Mouse (Mus musculus): ENCODE results near the gene Atp5f1. TPM values are rescaled to one million over a fixed set of nuclear protein-coding genes. Genes with fewer than 3 reads are reported as not detected.
A peak's percentile ranks its signal among the peaks of the same experiment; 100 is the strongest.

Gene Atp5f1
- total and polyA plus RNA-seq, 3 experiments: 313 to 344 TPM; not detected in 1

DNA sequence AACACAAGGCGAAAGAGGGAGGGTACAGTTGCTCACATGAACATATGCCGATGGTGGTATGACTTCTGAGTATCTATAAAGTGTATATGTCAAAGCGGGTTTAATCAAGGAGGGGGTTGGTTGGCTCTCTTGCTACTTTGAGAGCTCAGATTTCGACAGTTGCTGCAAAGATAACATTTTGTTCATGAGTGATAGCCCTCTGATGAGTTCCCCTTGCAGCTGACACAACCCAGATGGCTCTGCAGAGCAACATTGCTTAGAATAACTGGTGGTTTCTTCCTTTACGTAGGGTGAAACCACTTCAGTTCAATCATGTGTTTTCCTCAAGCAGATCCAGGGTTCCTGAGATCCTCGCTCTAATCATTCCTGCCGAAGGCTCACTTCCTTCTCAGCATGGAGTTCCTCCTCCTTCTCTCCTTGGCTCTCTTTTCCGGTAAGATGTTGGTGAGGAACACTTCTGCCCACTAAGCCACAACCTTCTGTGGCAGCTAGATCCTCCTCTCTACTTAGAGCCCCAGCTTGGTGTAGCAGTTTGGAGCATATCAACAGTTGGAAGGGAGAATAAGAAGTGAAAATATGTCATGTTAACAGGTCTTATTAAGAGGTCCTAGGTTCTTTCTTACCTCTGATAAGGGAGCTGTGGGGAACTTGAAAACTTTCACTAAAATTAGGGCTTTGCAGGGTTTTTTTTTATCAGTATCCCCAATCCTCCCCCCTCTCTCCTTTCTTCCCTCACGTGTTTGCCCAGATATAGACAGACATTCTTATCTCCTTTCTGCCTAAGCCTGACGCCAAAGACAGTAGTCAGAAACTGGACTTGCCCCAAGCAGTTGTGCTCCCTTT, 45.8 kb downstream of the Atp5f1 start:
- peak overlapping the region; percentile 5 to 10; a peak in 3 of 4 replicates for H3K4me3 ChIP-seq (ENCODE audit: control insufficient read depth in 1 of 2, insufficient read depth in 1 of 2, low read depth in 2 of 2, low read length in 2 of 2)
- H3K9ac ChIP-seq (ENCODE audit: control insufficient read depth, low read depth, low read length, poor library complexity, severe bottlenecking): peak overlapping the region; percentile 3; the same call in 1 of the 2 replicates
- DNase-seq (ENCODE audit: low read depth, low spot score): peak; percentile 81
- H3K4me1 ChIP-seq (ENCODE audit: control insufficient read depth in 1 of 2, insufficient read depth in 2 of 2, low read length in 2 of 2): peaks cover 37 to 55% of the 10 kb centered on the region in 2 experiments
- no peaks in the 10 kb centered on the region for H3K27me3 ChIP-seq (ENCODE audit: control insufficient read depth in 1 of 2, insufficient read depth in 2 of 2, low read length in 2 of 2)
- H3K36me3 ChIP-seq (ENCODE audit: control insufficient read depth in 1 of 2, insufficient read depth in 2 of 2, low read length in 2 of 2): peaks cover 0 to 56% of the 10 kb centered on the region in 2 experiments; a peak in 2 of 4 replicates
- peak overlapping the region; percentile 92 for H3K27ac ChIP-seq (ENCODE audit: control insufficient read depth, low read depth, low read length)
- H3K9me3 ChIP-seq (replicated peaks; ENCODE audit: insufficient read depth, low read length): no peaks in the 10 kb centered on the region
- H3K79me2 ChIP-seq (ENCODE audit: control insufficient read depth, insufficient read depth, low read length, poor library complexity): no peaks in the 10 kb centered on the region
- TF ChIP-seq ZC3H11A (IDR thresholded peaks at IDR 0.05; ENCODE audit: low read depth, low read length) (no peak), ZNF384 (IDR thresholded peaks at IDR 0.05; ENCODE audit: low read depth, low read length) (peak; percentile 90), TCF12 (IDR thresholded peaks at IDR 0.05; ENCODE audit: low read depth, low read length) (peak; percentile 97), MAFK (IDR thresholded peaks at IDR 0.05; ENCODE audit: borderline replicate concordance, low read depth, low read length) (peak; percentile 66; the same call in 1 of the 2 replicates), CTCF (IDR thresholded peaks at IDR 0.05 in 2 of 3, conservative IDR thresholded peaks at IDR 0.05 in 1 of 3; ENCODE audit: control insufficient read depth in 1 of 3, insufficient read depth in 1 of 3, low read depth in 2 of 3, low read length in 3 of 3, poor library complexity in 1 of 3, severe bottlenecking in 1 of 3) (no peak), TBP (IDR thresholded peaks at IDR 0.05; ENCODE audit: low read depth, low read length) (no peak), BHLHE40 (IDR thresholded peaks at IDR 0.05; ENCODE audit: borderline replicate concordance, low read depth, low read length) (peak; percentile 100), CHD2 (IDR thresholded peaks at IDR 0.05; ENCODE audit: low read length) (peak; percentile 9; the same call in 1 of the 2 replicates), NELFE (IDR thresholded peaks at IDR 0.05; ENCODE audit: low read depth, low read length) (no peak), ETS1 (IDR thresholded peaks at IDR 0.05; ENCODE audit: low read depth, low read length) (peak; percentile 98), ZKSCAN1 (IDR thresholded peaks at IDR 0.05; ENCODE audit: low read depth, low read length) (no peak), USF1 (IDR thresholded peaks at IDR 0.05; ENCODE audit: low read depth, low read length) (peak; percentile 88), E2F4 (IDR thresholded peaks at IDR 0.05; ENCODE audit: borderline replicate concordance, low read depth, low read length) (no peak), MAX (IDR thresholded peaks at IDR 0.05; ENCODE audit: low read length) (peak; percentile 68), ELF1 (IDR thresholded peaks at IDR 0.05; ENCODE audit: low read depth, low read length) (no peak), MXI1 (IDR thresholded peaks at IDR 0.05; ENCODE audit: low read depth, low read length) (peak; percentile 84), POLR2AphosphoS5 (IDR thresholded peaks at IDR 0.05; ENCODE audit: borderline replicate concordance, low read depth, low read length) (no peak), KAT2A (conservative IDR thresholded peaks at IDR 0.05; ENCODE audit: low read depth, low read length) (peak; percentile 44; the same call in 1 of the 2 replicates), POLR2A (IDR thresholded peaks at IDR 0.05; ENCODE audit: control insufficient read depth in 1 of 2, insufficient read depth in 1 of 2, low read depth in 1 of 2, low read length in 2 of 2, poor library complexity in 1 of 2) (no peak), SMC3 (IDR thresholded peaks at IDR 0.05; ENCODE audit: low read depth, low read length) (no peak), GABPA (IDR thresholded peaks at IDR 0.05; ENCODE audit: low read depth, low read length) (no peak), USF2 (IDR thresholded peaks at IDR 0.05; ENCODE audit: borderline replicate concordance in 1 of 2, insufficient read depth in 1 of 2, low read depth in 1 of 2, low read length in 2 of 2) (peak in 1 of 2 experiments; percentile 45; a peak in 1 of 4 replicates), SIN3A (IDR thresholded peaks at IDR 0.05; ENCODE audit: low read length) (peak; percentile 86), EP300 (IDR thresholded peaks at IDR 0.05; ENCODE audit: low read depth in 1 of 2, low read length in 2 of 2) (peak; percentile 92 to 93), JUND (IDR thresholded peaks at IDR 0.05; ENCODE audit: low read depth, low read length) (no peak), MAZ (IDR thresholded peaks at IDR 0.05; ENCODE audit: low read depth, low read length) (0 out of 2 replicates have a peak, but pooled peaks have one; percentile 40), NRF1 (IDR thresholded peaks at IDR 0.05; ENCODE audit: insufficient read depth, low read depth, low read length, poor library complexity, severe bottlenecking) (no peak), POLR2AphosphoS2 (IDR thresholded peaks at IDR 0.05; ENCODE audit: low read length) (no peak), RCOR1 (IDR thresholded peaks at IDR 0.05; ENCODE audit: low read depth, low read length) (peak; percentile 96), RAD21 (IDR thresholded peaks at IDR 0.05; ENCODE audit: low read depth, low read length) (no peak), MEF2A (IDR thresholded peaks at IDR 0.05; ENCODE audit: extremely low read depth, insufficient replicate concordance, low read depth, low read length, poor library complexity, severe bottlenecking) (peak; percentile 83; the same call in 1 of the 2 replicates), HCFC1 (IDR thresholded peaks at IDR 0.05; ENCODE audit: low read depth, low read length) (0 out of 2 replicates have a peak, but pooled peaks have one; percentile 35), MYC (IDR thresholded peaks at IDR 0.05; ENCODE audit: low read depth, low read length) (peak; percentile 63; the same call in 1 of the 2 replicates), CHD1 (IDR thresholded peaks at IDR 0.05; ENCODE audit: low read depth, low read length) (no peak), TAL1 (IDR thresholded peaks at IDR 0.05; ENCODE audit: low read length) (peak; percentile 58)

All from MEL (cell line).